Mouse (Mus musculus) ovary, adult 18-20 months (tissue): ENCODE measurements around the gene Ssty1.
"Not testable (repeated sequence)": the region's sequence is repeated elsewhere in the genome, so short reads cannot be mapped to it uniquely, and the experiment has no call there.

Source experiments
- DNase-seq: peaks from one replicate; pipeline ENCODE4 v3.0.0; 2022; ENCODE audit warnings: low spot score, mixed read lengths

Ssty1 gene

GRCm38 (mm10) chrY:18088816-18089215, at the start of gene Ssty1:
TSS of gene Ssty1 (plus strand) at chrY:18089116.
- DNase-seq = not testable (repeated sequence)

DNA sequence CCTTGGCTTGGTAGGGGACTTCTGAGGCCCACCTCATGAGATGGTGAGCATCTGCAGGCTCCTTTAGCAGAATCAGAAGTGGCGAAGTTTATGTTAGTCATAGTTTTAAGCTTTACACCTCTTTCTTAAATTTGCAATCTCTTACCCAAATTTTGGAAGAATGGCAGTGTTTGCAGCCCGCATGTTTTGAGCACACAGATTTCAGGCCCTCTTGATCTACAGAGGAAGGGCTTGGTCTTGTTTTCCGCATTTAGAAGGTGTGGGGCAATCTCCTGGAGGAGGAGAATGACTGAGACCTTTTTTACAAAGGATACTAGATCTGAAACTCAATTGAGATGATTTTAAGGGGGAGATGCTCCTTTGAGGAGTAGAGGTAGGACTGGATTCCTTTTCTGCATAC, 27.2 kb upstream of the Ssty1 start, which contains the start of gene Gm21764:
Gene Gm21764, minus strand, starts transcription at position 101 of the 400 bp plus-strand sequence.
- not testable (repeated sequence) for DNase-seq
